In the genomic region with DNA sequence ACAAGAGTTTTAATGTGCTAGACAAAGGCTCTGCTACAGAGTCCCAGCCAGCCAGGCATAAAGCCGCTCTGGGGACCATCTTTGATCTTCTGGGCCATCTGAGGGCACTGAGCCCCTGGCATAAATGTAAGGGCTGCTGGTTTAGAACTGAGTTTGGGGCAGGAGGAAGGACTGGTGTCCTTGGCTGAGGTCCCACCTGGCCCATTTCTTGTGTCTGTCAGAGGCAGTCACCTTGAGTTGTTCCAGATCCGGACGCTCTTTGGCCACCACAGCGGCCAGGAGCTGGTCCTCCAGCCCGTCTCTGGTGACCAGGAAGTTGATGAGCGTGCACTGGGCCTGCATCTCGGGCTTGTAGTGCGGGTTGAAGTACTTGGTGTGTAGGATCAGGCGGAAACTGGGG, we compare ENCODE assay signal across 14 mouse cellular contexts. TPM values are rescaled to one million over a fixed set of nuclear protein-coding genes. Genes with fewer than 3 reads are reported as not detected.
DNase-seq lines count a peak whose midpoint lies in the region; ATAC-seq lines count a peak whose summit lies in the region.
"Had no signal": no experiment of that assay in that cellular context is flagged by ENCODE, and none has a peak within 500 bp of the region (broad histone marks: within the 10 kb centered on the region; RNA-seq: fewer than 3 reads in every experiment).

No protein-coding gene starts in this region.

- H3K4me1 ChIP-seq in forebrain, embryonic 12.5 days, result peaks cover 13% of the 10 kb centered on the region
- peaks cover 8% of the 10 kb centered on the region for H3K4me1 ChIP-seq in forebrain, embryonic 14.5 days (ENCODE audit: control insufficient read depth, insufficient read depth, low read length)
- peaks cover 20% of the 10 kb centered on the region for H3K4me1 ChIP-seq in kidney, embryonic 14.5 days (ENCODE audit: control insufficient read depth, insufficient read depth, low read length)
- H3K4me1 ChIP-seq in neural tube, embryonic 14.5 days (ENCODE audit: control insufficient read depth, insufficient read depth, low read length), result 0 out of 2 replicates have a peak, but pooled peaks cover 4% of the 10 kb centered on the region
- H3K4me1 ChIP-seq: embryonic facial prominence, embryonic 12.5 days had no signal

- no peaks in the 10 kb centered on the region for H3K27me3 ChIP-seq in forebrain, embryonic 12.5 days
- H3K27me3 ChIP-seq in forebrain, embryonic 14.5 days (replicated peaks; ENCODE audit: control insufficient read depth, insufficient read depth, low read length), result no peaks in the 10 kb centered on the region
- H3K27me3 ChIP-seq in kidney, embryonic 14.5 days (ENCODE audit: control insufficient read depth, insufficient read depth, low read length), result no peaks in the 10 kb centered on the region
- H3K27me3 ChIP-seq in neural tube, embryonic 14.5 days (ENCODE audit: control insufficient read depth, insufficient read depth, low read length), result no peaks in the 10 kb centered on the region
- H3K27me3 ChIP-seq: embryonic facial prominence, embryonic 12.5 days; midbrain, embryonic 15.5 days had no signal

- H3K4me3 ChIP-seq in forebrain, embryonic 12.5 days (replicated peaks), result no peak overlapping the region
- H3K4me3 ChIP-seq in forebrain, embryonic 14.5 days (ENCODE audit: low read depth, low read length), result no peak overlapping the region
- no peak overlapping the region for H3K4me3 ChIP-seq in kidney, embryonic 14.5 days (ENCODE audit: low read length)
- H3K4me3 ChIP-seq in neural tube, embryonic 14.5 days (ENCODE audit: low read depth, low read length), result no peak overlapping the region
- H3K4me3 ChIP-seq: embryonic facial prominence, embryonic 12.5 days; midbrain, embryonic 15.5 days had no signal

- H3K27ac ChIP-seq in forebrain, embryonic 12.5 days, result 0 out of 2 replicates have a peak overlapping the region, but pooled peaks have one; percentile 10
- no peak overlapping the region for H3K27ac ChIP-seq in forebrain, embryonic 14.5 days (ENCODE audit: low read depth, low read length)
- H3K27ac ChIP-seq in kidney, embryonic 14.5 days (ENCODE audit: low read depth, low read length), result peak overlapping the region; percentile 53
- no peak overlapping the region for H3K27ac ChIP-seq in neural tube, embryonic 14.5 days (ENCODE audit: low read depth, low read length)
- H3K27ac ChIP-seq: embryonic facial prominence, embryonic 12.5 days; midbrain, embryonic 15.5 days had no signal

- no peak for ATAC-seq in forebrain, embryonic 12.5 days (ENCODE audit: low FRiP score)
- no peak for ATAC-seq in forebrain, embryonic 14.5 days
- ATAC-seq in kidney, embryonic 14.5 days (ENCODE audit: low FRiP score, low TSS enrichment), result no peak
- ATAC-seq in neural tube, embryonic 14.5 days (ENCODE audit: low read depth), result 0 out of 2 replicates have a peak, but pooled peaks have one; percentile 4

- DNase-seq in forebrain, embryonic 14.5 days (ENCODE audit: low spot score), result no peak
- no peak for DNase-seq in kidney, postnatal 10 days
- no peak for DNase-seq in neural tube, embryonic 10.5 days (ENCODE audit: extremely low spot score, low spot score)
- DNase-seq in retina, postnatal 1 day, result no peak
- DNase-seq: adrenal gland, adult 8-10 months; liver; lung, adult 2 months; thymus, postnatal 4 days had no signal

- 87% methylated on average over 9 of the region's 9 CpGs for WGBS in forebrain, embryonic 12.5 days
- WGBS in forebrain, embryonic 14.5 days, result 89% methylated on average over 9 of the region's 9 CpGs
- 62% methylated on average over 9 of the region's 9 CpGs for WGBS in kidney, embryonic 14.5 days
- 91% methylated on average over 9 of the region's 9 CpGs for WGBS in neural tube, embryonic 14.5 days

- H3K4me2 ChIP-seq in forebrain, embryonic 12.5 days, result no peak overlapping the region
- no peak overlapping the region for H3K4me2 ChIP-seq in forebrain, embryonic 14.5 days (ENCODE audit: low read length)
- no peak overlapping the region; the same call in 1 of the 2 replicates for H3K4me2 ChIP-seq in kidney, embryonic 14.5 days (replicated peaks; ENCODE audit: low read depth, low read length)
- H3K4me2 ChIP-seq in neural tube, embryonic 14.5 days (ENCODE audit: low read depth, low read length), result no peak overlapping the region
- H3K4me2 ChIP-seq: embryonic facial prominence, embryonic 12.5 days; midbrain, embryonic 15.5 days had no signal

- no peaks in the 10 kb centered on the region for H3K36me3 ChIP-seq in forebrain, embryonic 12.5 days (replicated peaks)
- no peaks in the 10 kb centered on the region for H3K36me3 ChIP-seq in forebrain, embryonic 14.5 days (ENCODE audit: control insufficient read depth, insufficient read depth, low read length)
- no peaks in the 10 kb centered on the region for H3K36me3 ChIP-seq in kidney, embryonic 14.5 days (ENCODE audit: control insufficient read depth, insufficient read depth, low read length)
- no peaks in the 10 kb centered on the region for H3K36me3 ChIP-seq in neural tube, embryonic 14.5 days (ENCODE audit: control insufficient read depth, insufficient read depth, low read length)
- H3K36me3 ChIP-seq: embryonic facial prominence, embryonic 12.5 days; G1E; midbrain, embryonic 15.5 days had no signal

- H3K9ac ChIP-seq in forebrain, embryonic 12.5 days, result no peak overlapping the region
- H3K9ac ChIP-seq in forebrain, embryonic 14.5 days (ENCODE audit: low read length), result no peak overlapping the region
- H3K9ac ChIP-seq in kidney, embryonic 14.5 days (ENCODE audit: low read depth, low read length), result no peak overlapping the region
- H3K9ac ChIP-seq in neural tube, embryonic 14.5 days (replicated peaks; ENCODE audit: low read depth, low read length), result no peak overlapping the region
- H3K9ac ChIP-seq: embryonic facial prominence, embryonic 12.5 days; midbrain, embryonic 15.5 days had no signal

- H3K9me3 ChIP-seq in forebrain, embryonic 12.5 days, result no peaks in the 10 kb centered on the region
- H3K9me3 ChIP-seq in forebrain, embryonic 14.5 days (replicated peaks; ENCODE audit: control insufficient read depth, low read length), result no peaks in the 10 kb centered on the region
- no peaks in the 10 kb centered on the region for H3K9me3 ChIP-seq in kidney, embryonic 14.5 days (ENCODE audit: control insufficient read depth, low read length)
- H3K9me3 ChIP-seq in neural tube, embryonic 14.5 days (ENCODE audit: control insufficient read depth, low read length), result no peaks in the 10 kb centered on the region
- H3K9me3 ChIP-seq: embryonic facial prominence, embryonic 12.5 days; G1E; midbrain, embryonic 15.5 days had no signal

RNA-seq across cellular contexts. Expression of a gene that starts 56.7 kb away (rescaled TPM):
- polyA plus RNA-seq in forebrain, embryonic 12.5 days (2016; fragmentation: Nextera tagmentation; extraction: Ambion mirVana), result 45.3 and 45.9 TPM in 2 replicates
- polyA plus RNA-seq in forebrain, embryonic 14.5 days (2014; fragmentation: Nextera tagmentation; extraction: Ambion mirVana), result 43.1 and 49.2 TPM in 2 replicates
- 30.0 and 37.5 TPM in 2 replicates for polyA plus RNA-seq in kidney, embryonic 14.5 days (2014; fragmentation: Nextera tagmentation; extraction: Ambion mirVana)
- polyA plus RNA-seq in neural tube, embryonic 14.5 days (2014; fragmentation: Nextera tagmentation; extraction: Ambion mirVana), result 49.9 and 52.6 TPM in 2 replicates

Comparison
In these comparisons a context has a peak if more than half of its experiments do, and no peak if none do; other contexts are left out.
1. H3K27ac ChIP-seq: peak in forebrain, embryonic 12.5 days (single experiment) and kidney, embryonic 14.5 days (single experiment); none in forebrain, embryonic 14.5 days (single experiment) and neural tube, embryonic 14.5 days (single experiment).